Mouse (Mus musculus) spleen, adult 2 months (tissue): ENCODE results near the gene Dxo. TPM values are rescaled to one million over a fixed set of nuclear protein-coding genes. Genes with fewer than 3 reads are reported as not detected.
A peak's percentile ranks its signal among the peaks of the same experiment; 100 is the strongest.

ENCODE experiments used
- DNase-seq, 2 experiments: peaks; one replicate each; pipeline versions ENCODE4 v3.0.0 to v3.0.0-alpha.2; 2012 to 2021; ENCODE audit warnings: low spot score in 2 of 2, low read depth in 1 of 2
- H3K27ac ChIP-seq: fragments of 200-500 bp; 2 replicates; pipeline ENCODE4 v1.5.1; 2012; ENCODE audit warnings: low read length, inconsistent platforms; ENCODE audit not compliant: insufficient read depth
- H3K27me3 ChIP-seq: fragments of 200-500 bp; 2 replicates; pipeline ENCODE4 v1.6.1; 2012; ENCODE audit warnings: mild to moderate bottlenecking, moderate library complexity, low read length, inconsistent platforms; ENCODE audit not compliant: control insufficient read depth, insufficient read depth
- H3K36me3 ChIP-seq: fragments of 200-500 bp; 2 replicates; pipeline ENCODE4 v1.6.1; 2012; ENCODE audit warnings: mild to moderate bottlenecking, low read length, inconsistent platforms; ENCODE audit not compliant: control insufficient read depth, insufficient read depth
- H3K4me1 ChIP-seq: fragments of 200-500 bp; 2 replicates; pipeline ENCODE4 v1.6.1; 2011; ENCODE audit warnings: inconsistent platforms; ENCODE audit not compliant: control insufficient read depth, insufficient read depth, insufficient read length
- H3K4me3 ChIP-seq: fragments of 200-500 bp; 2 replicates; pipeline ENCODE4 v1.5.1; 2011; ENCODE audit warnings: mild to moderate bottlenecking, inconsistent platforms; ENCODE audit not compliant: insufficient read depth, insufficient read length; ENCODE audit errors: extremely low read depth
- CTCF ChIP-seq: fragments of 200-500 bp; IDR thresholded peaks from 2 replicates; pipeline ENCODE4 v1.5.1; 2011; ENCODE audit warnings: mild to moderate bottlenecking, inconsistent platforms; ENCODE audit not compliant: insufficient read depth, insufficient read length, insufficient replicate concordance; ENCODE audit errors: extremely low read depth
- POLR2A ChIP-seq: fragments of 200-500 bp; IDR thresholded peaks from 2 replicates; pipeline ENCODE4 v1.6.1; 2011; ENCODE audit warnings: low read depth, low read length, inconsistent platforms
- whole genome bisulfite sequencing: fragments of 180-500 bp; shearing (Covaris S2); methylation state at CpG from one replicate; pipeline ENCODE4 v1.1.7; 2018; 5-methylcytosine and 5-hydroxymethylcytosine counted together
- polyA plus RNA-seq: library from polyadenylated mRNA; depleted of rRNA; stranded (reverse); fragments of >200 nt; gene quantifications from 2 replicates; pipeline ENCODE4 v1.2.3, GENCODE M21; 2012

The Dxo gene
- polyA plus RNA-seq, 1 experiment, result 54.2 TPM

DNA sequence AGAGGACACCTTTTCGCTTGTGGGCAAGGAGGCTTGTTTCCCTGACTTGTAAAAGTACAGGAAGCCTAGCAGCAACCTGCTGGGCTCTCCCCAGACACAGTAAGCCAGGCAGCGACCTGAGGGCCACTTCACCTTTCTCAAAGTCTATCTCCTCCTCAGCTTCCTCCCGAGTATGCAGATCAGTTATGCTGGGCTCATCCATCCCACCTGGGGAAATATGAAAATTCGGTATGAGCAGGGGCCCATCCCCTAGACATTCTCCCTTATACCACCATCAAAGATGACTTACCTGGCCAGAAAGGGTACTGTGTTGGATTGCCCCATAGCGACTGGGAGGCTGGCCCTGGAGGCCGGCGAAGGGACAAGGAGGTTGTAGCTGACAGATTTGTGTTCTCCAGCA is 10.8 kb downstream of the Dxo start:
- TF ChIP-seq CTCF, result no peak
- no peak for TF ChIP-seq POLR2A
- no peaks in the 10 kb centered on the region for H3K27me3 ChIP-seq
- no peak overlapping the region for H3K27ac ChIP-seq
- no peak overlapping the region for H3K4me3 ChIP-seq
- H3K4me1 ChIP-seq, result peaks cover 12% of the 10 kb centered on the region; the same call in 1 of the 2 replicates
- DNase-seq, result no peak
- H3K36me3 ChIP-seq, result peaks cover 32% of the 10 kb centered on the region
- 94% methylated on average over 7 of the region's 7 CpGs for whole genome bisulfite sequencing

DNA sequence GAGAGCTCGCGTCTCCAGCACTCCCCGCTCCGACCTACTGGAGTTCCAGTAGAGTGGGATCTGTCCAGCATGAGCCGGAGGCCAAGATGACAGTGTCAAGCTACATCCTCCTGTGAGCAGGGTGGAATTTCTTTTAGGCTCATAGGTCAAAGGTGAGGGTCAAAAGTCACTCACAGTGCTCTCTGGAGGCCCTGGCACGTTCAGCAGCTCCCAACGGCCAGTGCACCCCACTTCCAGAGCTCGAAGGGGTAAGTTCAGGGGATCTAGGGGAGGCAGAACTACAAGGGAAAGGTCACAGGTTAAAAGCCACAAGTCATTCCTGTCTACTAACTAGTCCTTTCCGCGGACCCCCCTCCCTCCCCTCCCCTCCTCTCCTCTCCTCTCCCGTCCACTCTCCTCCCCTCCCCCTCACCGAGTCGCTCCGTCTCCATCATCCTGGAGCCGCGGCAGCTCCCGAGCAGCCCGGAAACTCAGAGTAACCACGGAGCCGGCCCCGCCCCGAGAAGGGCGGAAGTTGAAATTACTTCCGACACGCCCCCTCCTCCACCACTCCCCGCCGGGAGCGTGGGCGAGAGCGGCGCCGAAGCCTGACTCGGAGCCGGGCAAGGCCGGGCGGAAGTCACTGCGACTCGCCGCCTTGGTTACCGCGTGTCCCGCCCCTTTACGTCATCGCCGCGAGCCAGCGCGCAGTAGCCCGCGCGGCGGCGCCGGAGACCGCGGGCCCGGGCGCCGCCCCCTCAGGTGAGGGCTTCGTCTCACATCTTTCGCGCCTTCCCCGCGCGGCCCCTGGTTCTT is 13.1 kb downstream of the Dxo start, which contains the start of the genes Skiv2l and Nelfe:
Skiv2l (minus strand) TSS at position 489 of the 795 bp plus-strand sequence.
Nelfe (plus strand) TSS at position 670 of the 795 bp plus-strand sequence.
- peak within 1 kb of the TSS; percentile 79 for H3K4me3 ChIP-seq
- peak; percentile 93 to 97 for DNase-seq
- no peaks in the 10 kb centered on the region for H3K27me3 ChIP-seq
- WGBS, result 1% methylated on average over 65 of the region's 65 CpGs
- peaks cover 35% of the 10 kb centered on the region for H3K36me3 ChIP-seq
- peaks cover 12% of the 10 kb centered on the region; the same call in 1 of the 2 replicates for H3K4me1 ChIP-seq
- TF ChIP-seq CTCF, result no peak
- no peak; the same call in 1 of the 2 replicates for TF ChIP-seq POLR2A
- H3K27ac ChIP-seq, result peak within 1 kb of the TSS; percentile 56

DNA sequence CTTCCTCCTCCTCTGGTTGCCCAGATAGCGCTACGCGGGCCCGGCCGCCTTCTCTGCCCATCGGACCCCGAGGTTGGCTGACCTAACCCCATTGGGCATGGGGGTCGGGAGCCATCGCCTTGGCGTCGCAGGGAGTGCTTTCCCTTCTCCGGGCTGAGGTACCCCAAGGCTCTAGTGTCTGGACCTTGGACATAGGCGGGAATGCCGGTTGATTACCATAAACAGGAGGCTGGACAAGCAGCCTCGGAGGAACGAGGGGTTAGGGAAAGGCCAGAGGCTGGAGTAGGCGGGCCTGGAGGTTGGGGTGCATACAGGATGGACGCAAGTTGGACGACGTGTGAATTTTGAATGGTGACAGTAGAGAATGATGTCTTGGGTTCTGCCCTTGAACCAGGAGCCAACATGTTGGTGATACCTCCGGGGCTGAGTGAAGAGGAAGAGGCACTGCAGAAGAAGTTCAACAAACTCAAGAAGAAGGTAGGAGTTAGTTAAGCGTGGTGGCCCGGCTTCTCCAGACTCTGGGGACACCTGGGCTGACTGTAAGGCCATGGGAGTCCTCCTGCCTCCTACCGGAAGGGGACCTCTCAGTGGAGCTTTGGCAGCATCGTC is 13.8 kb downstream of the Dxo start:
- 1% methylated on average over 24 of the region's 25 CpGs for WGBS
- peak overlapping the region; percentile 56; the same call in 1 of the 2 replicates for H3K27ac ChIP-seq
- peaks cover 12% of the 10 kb centered on the region; the same call in 1 of the 2 replicates for H3K4me1 ChIP-seq
- H3K36me3 ChIP-seq, result peaks cover 33% of the 10 kb centered on the region
- H3K27me3 ChIP-seq, result no peaks in the 10 kb centered on the region
- no peak for DNase-seq
- TF ChIP-seq POLR2A (no peak), CTCF (no peak)
- H3K4me3 ChIP-seq, result peak overlapping the region; percentile 79

DNA sequence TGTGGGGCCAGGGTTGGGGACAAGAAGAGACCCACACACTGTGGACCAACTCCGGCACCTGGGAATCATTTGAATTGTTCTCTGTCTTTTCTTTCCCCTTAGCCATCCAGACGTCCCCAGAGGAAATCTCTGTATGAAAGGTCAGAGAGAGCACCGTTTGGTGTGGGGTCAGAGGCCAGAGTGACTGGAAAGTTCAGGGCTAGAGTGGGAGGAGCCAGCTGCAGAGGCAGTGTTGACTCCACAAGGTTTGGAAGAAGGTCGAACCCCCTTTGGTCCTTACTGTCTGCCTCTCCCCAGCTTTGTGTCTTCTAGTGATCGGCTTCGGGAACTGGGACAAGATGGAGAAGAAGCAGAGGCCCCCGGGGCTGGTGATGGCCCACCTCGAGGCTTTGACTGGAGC is 16.7 kb downstream of the Dxo start:
- TF ChIP-seq CTCF, result no peak
- no peak for TF ChIP-seq POLR2A
- H3K27ac ChIP-seq, result no peak overlapping the region
- no peaks in the 10 kb centered on the region for H3K27me3 ChIP-seq
- H3K4me3 ChIP-seq, result no peak overlapping the region
- peaks cover 12% of the 10 kb centered on the region; the same call in 1 of the 2 replicates for H3K4me1 ChIP-seq
- WGBS, result 91% methylated on average over 8 of the region's 8 CpGs
- H3K36me3 ChIP-seq, result peaks cover 12% of the 10 kb centered on the region
- DNase-seq, result no peak

DNA sequence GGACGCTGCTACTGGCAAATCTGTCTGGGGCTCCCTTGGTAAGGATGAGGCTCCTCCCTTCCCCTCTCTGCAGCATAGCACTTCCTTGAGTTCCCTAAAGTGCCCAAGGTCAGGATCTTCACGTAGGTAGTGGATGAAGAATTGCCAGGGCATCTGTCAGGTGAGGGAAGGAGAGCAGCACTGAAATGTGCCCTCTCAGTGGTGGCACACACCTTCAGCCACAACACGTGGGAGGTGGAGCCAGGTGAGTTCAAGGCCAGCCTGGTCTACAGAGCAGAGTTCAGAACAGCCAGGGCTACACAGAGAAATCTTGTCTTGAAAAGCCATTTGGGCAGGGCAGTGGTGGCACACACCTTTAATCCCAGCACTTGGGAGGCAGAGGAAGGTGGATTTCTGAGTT is 17.9 kb downstream of the Dxo start:
- 88% methylated on average over 3 of the region's 3 CpGs for WGBS
- H3K4me1 ChIP-seq, result peaks cover 7% of the 10 kb centered on the region; the same call in 1 of the 2 replicates
- TF ChIP-seq CTCF, result no peak
- DNase-seq, result no peak
- H3K27me3 ChIP-seq, result no peaks in the 10 kb centered on the region
- H3K4me3 ChIP-seq, result no peak overlapping the region
- H3K36me3 ChIP-seq, result peaks cover 12% of the 10 kb centered on the region
- no peak overlapping the region for H3K27ac ChIP-seq

DNA sequence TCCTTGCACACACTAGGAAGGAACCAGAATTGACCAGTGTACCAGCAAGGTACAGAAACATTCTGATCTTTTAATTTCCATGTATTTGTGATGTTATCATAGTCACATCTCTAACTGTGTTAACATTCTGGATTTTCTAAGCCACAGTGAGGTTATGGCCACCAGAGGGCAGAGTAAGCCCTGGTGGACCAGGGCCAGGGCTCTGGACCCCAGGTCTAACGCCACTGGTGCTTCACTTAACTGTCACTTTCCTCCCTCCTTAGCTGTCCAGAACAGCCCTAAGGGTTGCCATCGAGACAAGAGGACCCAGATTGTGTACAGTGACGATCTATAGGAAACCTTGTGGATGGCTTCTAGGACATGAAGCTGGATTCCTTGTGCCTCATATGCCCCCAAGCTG is 19.0 kb downstream of the Dxo start:
- H3K27ac ChIP-seq, result no peak overlapping the region
- peaks cover 5% of the 10 kb centered on the region; the same call in 1 of the 2 replicates for H3K4me1 ChIP-seq
- H3K36me3 ChIP-seq, result peaks cover 12% of the 10 kb centered on the region
- TF ChIP-seq POLR2A (no peak), CTCF (peak; percentile 75; the same call in 1 of the 2 replicates)
- WGBS, result 46% methylated on average over 3 of the region's 3 CpGs
- H3K4me3 ChIP-seq, result no peak overlapping the region
- DNase-seq, result peak in 1 of 2 experiments; percentile 52
- no peaks in the 10 kb centered on the region for H3K27me3 ChIP-seq

DNA sequence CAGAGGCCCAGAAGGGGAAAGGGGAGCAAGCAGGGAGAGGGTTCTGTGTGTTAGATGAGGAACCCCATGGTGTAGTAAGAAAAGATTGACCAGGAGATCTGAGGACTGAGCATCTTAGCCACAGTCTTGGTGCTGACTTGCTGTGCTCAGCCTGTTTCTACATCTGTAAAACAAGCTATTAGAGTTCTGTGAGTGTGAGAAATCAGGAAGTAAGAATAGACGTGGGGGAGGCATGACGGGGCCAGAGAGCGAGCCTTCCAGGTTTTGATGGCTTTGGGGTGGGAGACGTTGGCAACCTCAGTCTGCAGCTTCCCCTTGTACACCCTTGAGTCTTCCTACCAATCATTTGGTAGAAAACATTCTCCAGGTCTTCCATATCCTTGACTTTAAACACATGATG is 21.9 kb downstream of the Dxo start:
- WGBS, result 8% methylated on average over 4 of the region's 4 CpGs
- peaks cover 8% of the 10 kb centered on the region for H3K36me3 ChIP-seq
- no peaks in the 10 kb centered on the region for H3K27me3 ChIP-seq
- H3K4me1 ChIP-seq, result no peaks in the 10 kb centered on the region
- DNase-seq, result no peak
- no peak for TF ChIP-seq POLR2A
- TF ChIP-seq CTCF, result no peak
- no peak overlapping the region for H3K4me3 ChIP-seq
- H3K27ac ChIP-seq, result peak overlapping the region; percentile 27; the same call in 1 of the 2 replicates
